In the genomic region with DNA sequence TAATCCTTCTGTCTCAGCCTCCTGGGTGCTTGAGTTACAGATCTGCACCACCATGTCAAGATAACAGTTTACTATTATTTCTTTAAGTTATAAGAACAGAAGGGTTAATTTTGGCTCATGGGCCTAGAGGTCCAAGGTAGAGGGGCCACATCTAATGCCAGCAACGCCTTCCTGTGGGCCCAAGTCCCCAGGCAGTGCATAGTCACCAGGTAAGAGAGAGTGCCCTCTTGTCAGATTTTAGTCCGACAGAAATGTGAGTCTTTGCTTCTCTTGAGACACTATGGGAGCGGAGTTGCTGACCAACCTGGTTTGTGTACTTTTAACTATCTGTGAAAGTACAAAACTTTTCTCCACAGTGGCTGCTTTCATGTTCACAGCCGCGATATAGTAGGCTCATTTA, we compare ENCODE assay signal across 8 mouse cellular contexts. TPM values are rescaled to one million over a fixed set of nuclear protein-coding genes. Genes with fewer than 3 reads are reported as not detected.
DNase-seq lines count a peak whose midpoint lies in the region; ATAC-seq lines count a peak whose summit lies in the region.

No protein-coding gene starts in this region.

- ATAC-seq in kidney, embryonic 16.5 days (ENCODE audit: low FRiP score, low TSS enrichment), result peak; percentile 1; the same call in 1 of the 2 replicates
- ATAC-seq in hindbrain, embryonic 16.5 days, result no peak
- peak; percentile 1; the same call in 1 of the 2 replicates for ATAC-seq in midbrain, embryonic 15.5 days (replicated peaks)

- peak overlapping the region; percentile 94 for H3K4me2 ChIP-seq in kidney, embryonic 16.5 days (replicated peaks; ENCODE audit: low read depth, low read length)
- H3K4me2 ChIP-seq in hindbrain, embryonic 16.5 days (ENCODE audit: low read length), result peak overlapping the region; percentile 100
- H3K4me2 ChIP-seq in midbrain, embryonic 15.5 days, result peak overlapping the region; percentile 97

- no peaks in the 10 kb centered on the region for H3K9me3 ChIP-seq in kidney, embryonic 16.5 days (ENCODE audit: low read length)
- no peaks in the 10 kb centered on the region for H3K9me3 ChIP-seq in forebrain, embryonic 10.5 days
- H3K9me3 ChIP-seq in hindbrain, embryonic 16.5 days (ENCODE audit: control insufficient read depth, low read length), result no peaks in the 10 kb centered on the region
- no peaks in the 10 kb centered on the region for H3K9me3 ChIP-seq in midbrain, embryonic 15.5 days

- no peak overlapping the region for H3K27ac ChIP-seq in kidney, embryonic 16.5 days (ENCODE audit: low read length)
- H3K27ac ChIP-seq in forebrain, embryonic 10.5 days, result peak overlapping the region; percentile 86
- H3K27ac ChIP-seq in hindbrain, embryonic 16.5 days (ENCODE audit: low read depth, low read length), result peak overlapping the region; percentile 26; the same call in 1 of the 2 replicates
- H3K27ac ChIP-seq in midbrain, embryonic 15.5 days, result peak overlapping the region; percentile 50

- peak overlapping the region; percentile 27; the same call in 1 of the 2 replicates for H3K9ac ChIP-seq in kidney, embryonic 16.5 days (replicated peaks; ENCODE audit: low read length)
- no peak overlapping the region for H3K9ac ChIP-seq in hindbrain, embryonic 16.5 days (ENCODE audit: low read depth, low read length)
- H3K9ac ChIP-seq in midbrain, embryonic 15.5 days, result no peak overlapping the region

- DNase-seq in kidney, postnatal 10 days, result no peak
- no peak for DNase-seq in forebrain, embryonic 10.5 days (ENCODE audit: extremely low spot score, low spot score)
- DNase-seq in thymus, postnatal 14 days, result no peak
- no peak for DNase-seq in left cerebral cortex, adult 18-20 months (ENCODE audit: low spot score in 2 of 2)
- DNase-seq in layer of hippocampus, postnatal 25 days (ENCODE audit: extremely low spot score in 1 of 2, low spot score in 1 of 2), result no peak

- peak overlapping the region; percentile 57 for H3K4me3 ChIP-seq in kidney, embryonic 16.5 days (ENCODE audit: low read length)
- peak overlapping the region; percentile 82 for H3K4me3 ChIP-seq in forebrain, embryonic 10.5 days
- no peak overlapping the region; the same call in 1 of the 2 replicates for H3K4me3 ChIP-seq in hindbrain, embryonic 16.5 days (ENCODE audit: low read length)
- H3K4me3 ChIP-seq in midbrain, embryonic 15.5 days, result peak overlapping the region; percentile 58; the same call in 1 of the 2 replicates

- no peaks in the 10 kb centered on the region for H3K27me3 ChIP-seq in kidney, embryonic 16.5 days (ENCODE audit: insufficient read depth, low read length)
- H3K27me3 ChIP-seq in forebrain, embryonic 10.5 days (ENCODE audit: poor library complexity, severe bottlenecking), result peaks cover 12% of the 10 kb centered on the region
- no peaks in the 10 kb centered on the region for H3K27me3 ChIP-seq in hindbrain, embryonic 16.5 days (replicated peaks; ENCODE audit: control insufficient read depth, insufficient read depth, low read length)
- H3K27me3 ChIP-seq in midbrain, embryonic 15.5 days (replicated peaks), result no peaks in the 10 kb centered on the region

- peaks cover 7% of the 10 kb centered on the region for H3K4me1 ChIP-seq in kidney, embryonic 16.5 days (ENCODE audit: insufficient read depth, low read length)
- peaks cover 54% of the 10 kb centered on the region for H3K4me1 ChIP-seq in forebrain, embryonic 10.5 days
- H3K4me1 ChIP-seq in hindbrain, embryonic 16.5 days (ENCODE audit: control insufficient read depth, insufficient read depth, low read depth, low read length), result peaks cover 22% of the 10 kb centered on the region
- peaks cover 22% of the 10 kb centered on the region for H3K4me1 ChIP-seq in midbrain, embryonic 15.5 days

- no peaks in the 10 kb centered on the region for H3K36me3 ChIP-seq in kidney, embryonic 16.5 days (ENCODE audit: insufficient read depth, low read length)
- no peaks in the 10 kb centered on the region for H3K36me3 ChIP-seq in forebrain, embryonic 10.5 days (replicated peaks)
- H3K36me3 ChIP-seq in hindbrain, embryonic 16.5 days (ENCODE audit: control insufficient read depth, insufficient read depth, low read length), result no peaks in the 10 kb centered on the region
- H3K36me3 ChIP-seq in midbrain, embryonic 15.5 days (replicated peaks), result no peaks in the 10 kb centered on the region

- 35% methylated on average over 5 of the region's 5 CpGs for WGBS in kidney, embryonic 16.5 days
- 39% methylated on average over 5 of the region's 5 CpGs for WGBS in forebrain, embryonic 10.5 days
- WGBS in hindbrain, embryonic 16.5 days, result 32% methylated on average over 5 of the region's 5 CpGs
- WGBS in midbrain, embryonic 15.5 days, result 37% methylated on average over 5 of the region's 5 CpGs

RNA-seq across cellular contexts. Expression of a gene that starts 0.7 kb away (rescaled TPM):
- 12.0 and 12.8 TPM in 2 replicates for polyA plus RNA-seq in kidney, embryonic 16.5 days (2015; fragmentation: Nextera tagmentation; extraction: Ambion mirVana)
- 15.7 and 16.6 TPM in 2 replicates for polyA plus RNA-seq in forebrain, embryonic 10.5 days (2016; fragmentation: Nextera tagmentation; extraction: Ambion mirVana)
- polyA plus RNA-seq in hindbrain, embryonic 16.5 days (2015; fragmentation: Nextera tagmentation; extraction: Ambion mirVana), result 18.8 and 20.8 TPM in 2 replicates
- 19.9 and 22.4 TPM in 2 replicates for polyA plus RNA-seq in midbrain, embryonic 15.5 days (2015; fragmentation: Nextera tagmentation; extraction: Ambion mirVana)
- 10 to 100 TPM; 12.0 to 12.3 TPM for total RNA-seq in left cerebral cortex, adult 18-20 months (2021)
- total RNA-seq in layer of hippocampus, postnatal 25 days (2021), result 10 to 100 TPM; 25.9 to 27.7 TPM

RNA-seq across cellular contexts. Expression of a gene that starts 25.7 kb away (rescaled TPM):
- polyA plus RNA-seq in kidney, embryonic 16.5 days (2015; fragmentation: Nextera tagmentation; extraction: Ambion mirVana), result 112 and 117 TPM in 2 replicates
- polyA plus RNA-seq in forebrain, embryonic 10.5 days (2016; fragmentation: Nextera tagmentation; extraction: Ambion mirVana), result 224 and 227 TPM in 2 replicates
- polyA plus RNA-seq in hindbrain, embryonic 16.5 days (2015; fragmentation: Nextera tagmentation; extraction: Ambion mirVana), result 17.0 and 20.8 TPM in 2 replicates
- 15.4 TPM in 2 replicates for polyA plus RNA-seq in midbrain, embryonic 15.5 days (2015; fragmentation: Nextera tagmentation; extraction: Ambion mirVana)
- 1 to 10 TPM in 1 of 2 experiments, under 1 TPM in 1; 0.70 to 1.0 TPM for total RNA-seq in left cerebral cortex, adult 18-20 months (2021)
- total RNA-seq in layer of hippocampus, postnatal 25 days (2021), result 1 to 10 TPM; 1.9 to 2.2 TPM

RNA-seq across cellular contexts. Expression of a gene that starts 25.8 kb away (rescaled TPM):
- 36.6 and 38.3 TPM in 2 replicates for polyA plus RNA-seq in kidney, embryonic 16.5 days (2015; fragmentation: Nextera tagmentation; extraction: Ambion mirVana)
- 56.0 and 57.2 TPM in 2 replicates for polyA plus RNA-seq in forebrain, embryonic 10.5 days (2016; fragmentation: Nextera tagmentation; extraction: Ambion mirVana)
- 20.8 and 23.8 TPM in 2 replicates for polyA plus RNA-seq in hindbrain, embryonic 16.5 days (2015; fragmentation: Nextera tagmentation; extraction: Ambion mirVana)
- polyA plus RNA-seq in midbrain, embryonic 15.5 days (2015; fragmentation: Nextera tagmentation; extraction: Ambion mirVana), result 25.1 and 30.4 TPM in 2 replicates
- total RNA-seq in left cerebral cortex, adult 18-20 months (2021), result 10 to 100 TPM; 20.4 to 23.4 TPM
- total RNA-seq in layer of hippocampus, postnatal 25 days (2021), result 10 to 100 TPM; 22.8 to 25.9 TPM

RNA-seq across cellular contexts. Expression of a gene that starts 48.9 kb away (rescaled TPM):
- 0.32 and 0.36 TPM in 2 replicates for polyA plus RNA-seq in kidney, embryonic 16.5 days (2015; fragmentation: Nextera tagmentation; extraction: Ambion mirVana)
- polyA plus RNA-seq in forebrain, embryonic 10.5 days (2016; fragmentation: Nextera tagmentation; extraction: Ambion mirVana), result 0.24 and 0.34 TPM in 2 replicates
- 0.06 and 0.19 TPM in 2 replicates for polyA plus RNA-seq in hindbrain, embryonic 16.5 days (2015; fragmentation: Nextera tagmentation; extraction: Ambion mirVana)
- 0.12 and 0.27 TPM in 2 replicates for polyA plus RNA-seq in midbrain, embryonic 15.5 days (2015; fragmentation: Nextera tagmentation; extraction: Ambion mirVana)
- total RNA-seq in left cerebral cortex, adult 18-20 months (2021), result under 1 TPM; 0.35 to 0.42 TPM
- under 1 TPM; 0.26 to 0.49 TPM for total RNA-seq in layer of hippocampus, postnatal 25 days (2021)
